Mouse (Mus musculus) embryonic facial prominence, embryonic 14.5 days (tissue): ENCODE data around the gene Gpatch1. TPM values are rescaled to one million over a fixed set of nuclear protein-coding genes. Genes with fewer than 3 reads are reported as not detected.
"Not testable (repeated sequence)": the region's sequence is repeated elsewhere in the genome, so short reads cannot be mapped to it uniquely, and the experiment has no call there.

Experiments used
- ATAC-seq: fragments of 200-750 bp; cut with Nextera tagmentation; 2 replicates; pipeline ENCODE4 v1.8.0; 2017; ENCODE audit warnings: low read depth, moderate number of reproducible peaks, moderate TSS enrichment
- DNase-seq: peaks from one replicate; pipeline ENCODE4 v3.0.0-alpha.2; 2015; ENCODE audit warnings: low spot score
- H3K27ac ChIP-seq: fragments of 300-500 bp; sonication (generic); replicated peaks from 2 replicates; pipeline ENCODE4 v1.5.1; 2014; ENCODE audit warnings: low read depth, mild to moderate bottlenecking, low read length, moderate library complexity
- H3K27me3 ChIP-seq: fragments of 300-500 bp; sonication (generic); replicated peaks from 2 replicates; pipeline ENCODE4 v1.6.1; 2014; ENCODE audit warnings: low read length; ENCODE audit not compliant: control insufficient read depth, insufficient read depth
- H3K36me3 ChIP-seq: fragments of 300-500 bp; sonication (generic); 2 replicates; pipeline ENCODE4 v1.6.1; 2014; ENCODE audit warnings: low read length, mixed read lengths; ENCODE audit not compliant: control insufficient read depth, insufficient read depth
- H3K4me1 ChIP-seq: fragments of 300-500 bp; sonication (generic); 2 replicates; pipeline ENCODE4 v1.6.1; 2014; ENCODE audit warnings: antibody characterized with exemption, low read length; ENCODE audit not compliant: control insufficient read depth, insufficient read depth
- H3K4me2 ChIP-seq: fragments of 300-500 bp; sonication (generic); 2 replicates; pipeline ENCODE4 v1.6.1; 2014; ENCODE audit warnings: low read depth, mild to moderate bottlenecking, low read length, moderate library complexity, mixed read lengths
- H3K4me3 ChIP-seq: fragments of 300-500 bp; sonication (generic); 2 replicates; pipeline ENCODE4 v1.5.1; 2014; ENCODE audit warnings: low read depth, mild to moderate bottlenecking, low read length
- H3K9ac ChIP-seq: fragments of 300-500 bp; sonication (generic); 2 replicates; pipeline ENCODE4 v1.6.1; 2014; ENCODE audit warnings: low read depth, mild to moderate bottlenecking, low read length, moderate library complexity, mixed read lengths
- H3K9me3 ChIP-seq: fragments of 300-500 bp; sonication (generic); 2 replicates; pipeline ENCODE4 v1.6.1; 2016; ENCODE audit warnings: low read length; ENCODE audit not compliant: control insufficient read depth
- WGBS: fragments of 180-500 bp; shearing (Covaris S2); extraction: QIAGEN DNeasy Blood & Tissue Kit; methylation state at CpG from one replicate; pipeline ENCODE4 v1.1.7; 2014; 5-methylcytosine and 5-hydroxymethylcytosine counted together
- polyA plus RNA-seq: library from polyadenylated mRNA; unstranded; fragments of >200 nt; fragmentation: Nextera tagmentation; extraction: Ambion mirVana; gene quantifications from 2 replicates; pipeline ENCODE4 v1.2.1, GENCODE M21; 2014

The Gpatch1 gene
- polyA plus RNA-seq, 1 experiment from 2014 or later = 13.7 TPM

- no peak overlapping the region for H3K27ac ChIP-seq
Observed at GRCm38 (mm10) chr7:35267841-35268240, 50.4 kb downstream of the Gpatch1 start.

GRCm38 (mm10) chr7:35266666-35267065 lies 51.6 kb downstream of the Gpatch1 start:
- H3K36me3 ChIP-seq = no peaks in the 10 kb centered on the region
- H3K4me3 ChIP-seq = no peak overlapping the region
- peaks cover 4% of the 10 kb centered on the region; the same call in 1 of the 2 replicates for H3K4me1 ChIP-seq
- no peaks in the 10 kb centered on the region for H3K27me3 ChIP-seq
- DNase-seq = no peak
- no peak for ATAC-seq
- no peak overlapping the region for H3K27ac ChIP-seq
- H3K4me2 ChIP-seq = no peak overlapping the region
- no peak overlapping the region for H3K9ac ChIP-seq
- 62% methylated on average over 4 of the region's 4 CpGs for WGBS
- no peaks in the 10 kb centered on the region for H3K9me3 ChIP-seq

More at GRCm38 (mm10) chr7:35267841-35268240, 50.4 kb downstream of the Gpatch1 start:
- no peaks in the 10 kb centered on the region for H3K9me3 ChIP-seq
- peaks cover 4% of the 10 kb centered on the region; the same call in 1 of the 2 replicates for H3K4me1 ChIP-seq
- no peak for DNase-seq
- WGBS = 65% methylated on average over 5 of the region's 5 CpGs
- ATAC-seq = no peak
- H3K4me3 ChIP-seq = no peak overlapping the region
- no peak overlapping the region for H3K9ac ChIP-seq
- no peaks in the 10 kb centered on the region for H3K27me3 ChIP-seq
- no peak overlapping the region for H3K4me2 ChIP-seq
- no peaks in the 10 kb centered on the region for H3K36me3 ChIP-seq

- peaks cover 4% of the 10 kb centered on the region; the same call in 1 of the 2 replicates for H3K4me1 ChIP-seq
- H3K4me3 ChIP-seq = no peak overlapping the region
- peak; percentile 45 for DNase-seq
- no peaks in the 10 kb centered on the region for H3K27me3 ChIP-seq
- ATAC-seq = no peak
- WGBS = 7% methylated on average over 7 of the region's 7 CpGs
- H3K9ac ChIP-seq = no peak overlapping the region
- H3K36me3 ChIP-seq = no peaks in the 10 kb centered on the region
- H3K4me2 ChIP-seq = no peak overlapping the region
- no peak overlapping the region for H3K27ac ChIP-seq
- H3K9me3 ChIP-seq = no peaks in the 10 kb centered on the region
Observed at GRCm38 (mm10) chr7:35264746-35265145, 53.5 kb downstream of the Gpatch1 start.

GRCm38 (mm10) chr7:35263595-35264489 lies 54.4 kb downstream of the Gpatch1 start:
- H3K27me3 ChIP-seq = no peaks in the 10 kb centered on the region
- ATAC-seq (no peak), DNase-seq (no peak)
- H3K9me3 ChIP-seq = no peaks in the 10 kb centered on the region
- H3K4me3 ChIP-seq = no peak overlapping the region
- no peak overlapping the region for H3K27ac ChIP-seq
- H3K4me2 ChIP-seq = no peak overlapping the region
- WGBS = 78% methylated on average over 15 of the region's 15 CpGs
- no peak overlapping the region for H3K9ac ChIP-seq
- H3K4me1 ChIP-seq = no peaks in the 10 kb centered on the region
- no peaks in the 10 kb centered on the region for H3K36me3 ChIP-seq

- no peaks in the 10 kb centered on the region for H3K4me1 ChIP-seq
- H3K4me2 ChIP-seq = no peak overlapping the region
- no peak overlapping the region for H3K27ac ChIP-seq
- H3K9ac ChIP-seq = no peak overlapping the region
- ATAC-seq (no peak), DNase-seq (no peak)
- no peaks in the 10 kb centered on the region for H3K27me3 ChIP-seq
- H3K36me3 ChIP-seq = no peaks in the 10 kb centered on the region
- no peak overlapping the region for H3K4me3 ChIP-seq
- no peaks in the 10 kb centered on the region for H3K9me3 ChIP-seq
- 93% methylated on average over 8 of the region's 8 CpGs for WGBS
Observed at GRCm38 (mm10) chr7:35259384-35259783, 58.9 kb downstream of the Gpatch1 start.

GRCm38 (mm10) chr7:35258294-35258693 lies 59.9 kb downstream of the Gpatch1 start:
- Histone ChIP-seq H3K4me1 (no peaks in the 10 kb centered on the region), H3K4me2 (no peak overlapping the region), H3K9ac (no peak overlapping the region; the same call in 1 of the 2 replicates), H3K36me3 (no peaks in the 10 kb centered on the region), H3K27ac (no peak overlapping the region), H3K4me3 (no peak overlapping the region), H3K27me3 (no peaks in the 10 kb centered on the region), H3K9me3 (no peaks in the 10 kb centered on the region)
- WGBS = 52% methylated on average over 7 of the region's 7 CpGs
- DNase-seq (peak; percentile 65), ATAC-seq (no peak)

GRCm38 (mm10) chr7:35252041-35252558 lies 66.1 kb downstream of the Gpatch1 start:
- WGBS = 5% methylated on average over 12 of the region's 13 CpGs
- Histone ChIP-seq H3K4me3 (peak overlapping the region; percentile 7), H3K9me3 (no peaks in the 10 kb centered on the region), H3K9ac (peak overlapping the region; percentile 3; the same call in 1 of the 2 replicates), H3K27me3 (no peaks in the 10 kb centered on the region), H3K27ac (no peak overlapping the region), H3K4me2 (peak overlapping the region; percentile 44), H3K36me3 (no peaks in the 10 kb centered on the region), H3K4me1 (0 out of 2 replicates have a peak, but pooled peaks cover 3% of the 10 kb centered on the region)
- DNase-seq (peak; percentile 53), ATAC-seq (peak; percentile 63)

GRCm38 (mm10) chr7:35237935-35238334 lies 80.3 kb downstream of the Gpatch1 start:
- not testable (repeated sequence) for H3K4me1 ChIP-seq, H3K27ac ChIP-seq, H3K4me3 ChIP-seq, H3K9me3 ChIP-seq, H3K36me3 ChIP-seq, H3K27me3 ChIP-seq, H3K4me2 ChIP-seq, ATAC-seq, H3K9ac ChIP-seq, DNase-seq
- 55% methylated on average over 2 of the region's 3 CpGs for WGBS
